Mouse (Mus musculus) lung, postnatal 0 days (tissue): ENCODE measurements around the gene Arl4c. TPM values are rescaled to one million over a fixed set of nuclear protein-coding genes. Genes with fewer than 3 reads are reported as not detected.

ENCODE experiments used
- ATAC-seq: fragments of 200-750 bp; cut with Nextera tagmentation; 2 replicates; pipeline ENCODE4 v1.8.0; 2017; ENCODE audit warnings: moderate library complexity
- DNase-seq: peaks from one replicate; pipeline ENCODE4 v3.0.0-alpha.2; 2016; ENCODE audit warnings: low spot score
- H3K27ac ChIP-seq: fragments of 300-500 bp; sonication (generic); 2 replicates; pipeline ENCODE4 v1.5.1; 2014; ENCODE audit warnings: antibody characterized with exemption, mild to moderate bottlenecking, low read length, mixed read lengths
- H3K27me3 ChIP-seq: fragments of 300-500 bp; sonication (generic); replicated peaks from 2 replicates; pipeline ENCODE4 v1.6.1; 2014; ENCODE audit warnings: low read length, mixed read lengths; ENCODE audit not compliant: insufficient read depth
- H3K36me3 ChIP-seq: fragments of 300-500 bp; sonication (generic); 2 replicates; pipeline ENCODE4 v1.6.1; 2014; ENCODE audit warnings: low read length, mixed read lengths; ENCODE audit not compliant: insufficient read depth
- H3K4me1 ChIP-seq: fragments of 300-500 bp; sonication (generic); 2 replicates; pipeline ENCODE4 v1.6.1; 2014; ENCODE audit warnings: antibody characterized with exemption, low read depth, low read length, mixed read lengths; ENCODE audit not compliant: insufficient read depth
- H3K4me2 ChIP-seq: fragments of 300-500 bp; sonication (generic); replicated peaks from 2 replicates; pipeline ENCODE4 v1.6.1; 2014; ENCODE audit warnings: low read depth, mild to moderate bottlenecking, low read length, moderate library complexity, mixed read lengths
- H3K4me3 ChIP-seq: fragments of 300-500 bp; sonication (generic); 2 replicates; pipeline ENCODE4 v1.5.1; 2014; ENCODE audit warnings: low read depth, low read length
- H3K9ac ChIP-seq: fragments of 300-500 bp; sonication (generic); replicated peaks from 2 replicates; pipeline ENCODE4 v1.6.1; 2014; ENCODE audit warnings: low read depth, mild to moderate bottlenecking
- H3K9me3 ChIP-seq: fragments of 300-500 bp; sonication (generic); 2 replicates; pipeline ENCODE4 v1.6.1; 2016; ENCODE audit warnings: low read length, mixed read lengths
- CTCF ChIP-seq: IDR thresholded peaks from 2 replicates; pipeline ENCODE4 v1.5.1; 2016; ENCODE audit warnings: antibody characterized with exemption, mild to moderate bottlenecking
- EP300 ChIP-seq: IDR thresholded peaks from 2 replicates; pipeline ENCODE4 v1.6.1; 2016; ENCODE audit warnings: antibody characterized with exemption, mild to moderate bottlenecking, control low read depth
- WGBS: fragments of 180-500 bp; shearing (Covaris S2); extraction: QIAGEN DNeasy Blood & Tissue Kit; methylation state at CpG from one replicate; pipeline ENCODE4 v1.1.7; 2014; 5-methylcytosine and 5-hydroxymethylcytosine counted together
- polyA plus RNA-seq: library from polyadenylated mRNA; unstranded; fragments of >200 nt; fragmentation: Nextera tagmentation; extraction: Ambion mirVana; gene quantifications from 2 replicates; pipeline ENCODE4 v1.2.1, GENCODE M21; 2015

Arl4c gene
- polyA plus RNA-seq, 1 experiment from 2014 or later = 24.9 TPM

DNA sequence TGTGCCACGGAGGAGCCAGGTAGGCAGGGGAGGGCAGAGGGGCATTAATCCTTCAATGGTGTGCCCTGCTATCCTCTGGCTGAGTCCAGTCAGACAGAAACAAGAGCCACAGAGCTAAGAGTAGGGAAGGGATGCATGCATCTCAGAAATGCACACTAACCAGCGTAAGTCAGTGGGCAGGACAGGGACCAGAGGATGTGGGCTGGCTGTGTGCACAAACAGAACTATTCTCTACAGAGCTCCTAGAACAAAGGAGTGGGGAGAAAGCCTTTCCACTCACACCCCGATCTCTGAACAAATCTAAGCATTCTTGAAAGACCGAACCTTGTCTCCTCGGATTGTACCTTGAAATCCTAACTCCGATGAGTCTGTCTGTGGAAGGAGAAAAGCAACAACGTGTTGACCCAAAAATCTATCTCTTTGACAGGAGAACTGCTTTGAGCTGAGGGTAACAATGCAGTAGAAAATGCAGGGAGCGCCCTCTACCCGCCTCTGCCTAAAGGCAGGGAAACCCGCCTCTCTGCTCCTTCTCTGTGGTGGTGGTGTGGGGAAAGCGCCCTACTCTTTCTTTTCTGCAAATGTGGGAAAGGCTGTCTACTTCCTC, 18.7 kb upstream of the Arl4c start:
- Histone ChIP-seq H3K4me3 (no peak overlapping the region), H3K9ac (no peak overlapping the region), H3K36me3 (no peaks in the 10 kb centered on the region), H3K4me2 (no peak overlapping the region), H3K27me3 (no peaks in the 10 kb centered on the region), H3K4me1 (no peaks in the 10 kb centered on the region), H3K9me3 (no peaks in the 10 kb centered on the region), H3K27ac (no peak overlapping the region)
- 42% methylated on average over 11 of the region's 11 CpGs for WGBS
- ATAC-seq = no peak
- TF ChIP-seq EP300 (no peak), CTCF (peak; percentile 33)
- DNase-seq = no peak

DNA sequence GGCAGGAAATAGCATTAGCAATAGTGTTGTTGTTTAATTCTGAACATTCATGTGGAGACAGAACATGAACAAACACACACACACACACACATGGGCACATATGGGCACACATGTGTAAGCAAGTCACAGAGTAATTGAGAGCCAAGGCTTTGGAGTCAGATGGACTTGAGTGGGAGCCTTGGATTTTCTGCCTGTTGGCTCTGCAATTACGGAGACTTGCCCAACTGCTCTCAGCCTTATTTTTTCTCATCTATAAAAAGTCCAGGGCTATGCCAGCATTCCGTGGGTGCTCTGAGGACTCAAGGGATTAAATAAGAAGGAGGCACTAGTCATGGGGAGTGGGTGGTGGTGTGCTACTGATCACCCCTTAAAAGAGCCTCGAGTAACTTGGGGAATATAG, 16.5 kb upstream of the Arl4c start:
- no peaks in the 10 kb centered on the region for H3K4me1 ChIP-seq
- no peak overlapping the region for H3K27ac ChIP-seq
- H3K4me3 ChIP-seq = no peak overlapping the region
- no peak overlapping the region for H3K4me2 ChIP-seq
- no peak for TF ChIP-seq EP300
- no peak for TF ChIP-seq CTCF
- ATAC-seq (no peak), DNase-seq (no peak)
- 62% methylated on average over 3 of the region's 3 CpGs for WGBS
- H3K9ac ChIP-seq = no peak overlapping the region
- no peaks in the 10 kb centered on the region for H3K27me3 ChIP-seq
- H3K9me3 ChIP-seq = no peaks in the 10 kb centered on the region
- no peaks in the 10 kb centered on the region for H3K36me3 ChIP-seq

DNA sequence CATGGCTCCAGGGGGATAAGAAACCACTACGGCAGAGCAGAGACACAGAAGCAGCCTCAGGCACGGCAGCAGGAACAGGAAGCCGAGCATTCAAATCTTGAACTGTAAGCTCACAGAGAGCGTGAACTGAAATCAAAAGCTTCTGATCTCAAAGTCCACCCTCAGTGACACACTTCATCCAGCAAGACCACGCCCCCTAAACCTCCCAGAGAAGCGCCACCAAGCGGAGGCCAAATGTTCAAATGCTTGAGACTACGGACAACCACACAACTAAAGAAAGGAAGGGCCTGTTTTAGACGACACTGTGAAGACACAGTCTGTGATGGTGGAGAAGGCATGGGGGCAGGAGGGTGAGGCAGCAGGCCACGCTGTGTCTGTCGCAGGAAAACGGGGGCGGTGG, 15.7 kb upstream of the Arl4c start:
- Histone ChIP-seq H3K36me3 (no peaks in the 10 kb centered on the region), H3K9me3 (no peaks in the 10 kb centered on the region), H3K9ac (no peak overlapping the region), H3K4me2 (no peak overlapping the region), H3K27ac (no peak overlapping the region), H3K4me1 (no peaks in the 10 kb centered on the region), H3K4me3 (no peak overlapping the region), H3K27me3 (no peaks in the 10 kb centered on the region)
- TF ChIP-seq EP300 = no peak
- no peak for TF ChIP-seq CTCF
- DNase-seq (no peak), ATAC-seq (no peak)
- WGBS = 68% methylated on average over 13 of the region's 13 CpGs

DNA sequence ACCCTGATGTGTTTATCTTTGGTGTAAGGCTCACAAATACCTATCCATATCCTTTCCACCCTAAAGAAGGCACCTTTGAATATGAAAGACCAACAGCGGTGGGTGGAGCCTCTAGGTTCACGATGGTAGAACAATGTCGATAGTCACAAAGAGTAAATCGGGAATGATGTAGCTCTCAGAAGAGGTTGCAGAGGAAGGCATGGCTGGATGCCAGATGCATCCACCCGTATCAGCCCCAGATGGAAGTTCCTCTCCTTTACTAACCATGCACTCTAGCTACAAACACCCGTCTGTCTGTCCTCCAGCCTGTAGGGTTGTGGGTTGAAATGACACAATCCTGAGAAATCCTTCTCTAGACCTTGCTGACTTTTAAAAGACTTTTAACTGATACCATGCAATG, 10.0 kb upstream of the Arl4c start:
- H3K4me1 ChIP-seq = no peaks in the 10 kb centered on the region
- no peak for ATAC-seq
- H3K9me3 ChIP-seq = no peaks in the 10 kb centered on the region
- no peak overlapping the region for H3K9ac ChIP-seq
- DNase-seq = no peak
- H3K4me3 ChIP-seq = no peak overlapping the region
- WGBS = 79% methylated on average over 6 of the region's 6 CpGs
- no peak overlapping the region for H3K4me2 ChIP-seq
- no peak overlapping the region for H3K27ac ChIP-seq
- no peaks in the 10 kb centered on the region for H3K36me3 ChIP-seq
- H3K27me3 ChIP-seq = no peaks in the 10 kb centered on the region
- TF ChIP-seq CTCF = no peak
- TF ChIP-seq EP300 = no peak

DNA sequence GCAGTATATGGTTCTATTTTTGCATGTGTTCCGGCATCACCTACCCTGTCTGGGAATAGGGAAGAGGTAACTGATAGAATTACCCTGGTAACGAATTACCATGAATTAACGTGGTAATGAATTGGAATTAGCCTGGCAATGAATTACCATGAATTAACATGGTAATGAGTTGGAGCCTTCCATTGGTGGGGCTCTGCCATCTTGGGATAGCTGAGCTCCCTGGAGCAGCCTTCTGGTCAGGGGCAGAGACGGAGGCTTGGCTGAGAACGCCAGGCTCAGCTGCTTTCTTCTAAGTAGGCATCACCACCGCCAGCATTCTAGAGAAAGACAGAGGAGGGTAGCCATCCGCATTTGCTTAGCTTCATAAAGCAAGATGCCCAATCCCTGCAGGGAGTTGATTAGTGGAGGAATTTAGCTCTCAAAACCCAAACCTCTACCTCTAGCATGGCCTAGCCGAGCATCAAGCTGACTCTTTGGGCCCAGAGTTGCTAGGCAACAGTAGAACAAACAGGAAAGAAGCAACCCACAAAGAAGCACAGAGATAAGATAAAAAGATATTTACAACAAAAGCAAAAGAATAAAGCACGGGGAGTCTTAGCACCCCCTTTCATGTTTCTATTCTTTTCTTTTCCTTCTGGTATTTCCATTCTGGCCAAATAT, 6.8 kb upstream of the Arl4c start:
- no peak for TF ChIP-seq CTCF
- TF ChIP-seq EP300 = no peak
- 73% methylated on average over 9 of the region's 9 CpGs for WGBS
- H3K4me2 ChIP-seq = no peak overlapping the region
- H3K27ac ChIP-seq = no peak overlapping the region
- H3K4me1 ChIP-seq = no peaks in the 10 kb centered on the region; the same call in 1 of the 2 replicates
- H3K4me3 ChIP-seq = no peak overlapping the region
- no peaks in the 10 kb centered on the region for H3K27me3 ChIP-seq
- no peak for ATAC-seq
- DNase-seq = no peak
- no peaks in the 10 kb centered on the region for H3K9me3 ChIP-seq
- H3K36me3 ChIP-seq = no peaks in the 10 kb centered on the region
- H3K9ac ChIP-seq = no peak overlapping the region

DNA sequence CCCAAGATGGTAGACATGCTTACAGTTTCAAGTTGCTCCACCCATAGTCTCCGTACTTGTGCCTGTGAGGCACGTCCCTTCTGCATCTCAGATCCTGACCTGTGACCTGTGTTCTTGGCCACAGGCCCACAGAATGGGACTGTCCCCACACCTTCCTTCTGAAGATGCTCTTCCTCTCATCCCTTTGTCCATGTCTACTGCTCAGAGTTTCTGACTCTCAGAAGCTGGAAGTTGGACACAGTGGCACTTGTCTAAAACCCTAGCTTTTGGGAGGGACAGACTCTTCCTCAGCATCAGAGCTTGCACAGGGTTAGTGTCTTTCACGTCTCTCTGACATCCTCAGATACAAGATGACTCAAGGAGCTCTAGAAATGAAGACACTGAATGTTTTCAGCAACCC, 6.2 kb upstream of the Arl4c start:
- H3K27ac ChIP-seq = no peak overlapping the region
- TF ChIP-seq EP300 (no peak), CTCF (no peak)
- no peak overlapping the region for H3K4me3 ChIP-seq
- H3K9me3 ChIP-seq = no peaks in the 10 kb centered on the region
- ATAC-seq (no peak), DNase-seq (no peak)
- no peaks in the 10 kb centered on the region; the same call in 1 of the 2 replicates for H3K4me1 ChIP-seq
- no peak overlapping the region for H3K4me2 ChIP-seq
- no peaks in the 10 kb centered on the region for H3K27me3 ChIP-seq
- no peaks in the 10 kb centered on the region for H3K36me3 ChIP-seq
- WGBS = 57% methylated on average over 3 of the region's 3 CpGs
- no peak overlapping the region for H3K9ac ChIP-seq
